Mouse (Mus musculus) ES-CJ7 (cell line): ENCODE data around the gene Lnx1.

Experiments
- DNase-seq: peaks from one replicate; pipeline ENCODE4 v3.0.0; 2011; ENCODE audit warnings: low read depth, low spot score

The Lnx1 gene

GRCm38 (mm10) chr5:74702766-74703165 is at the start of gene Lnx1:
Lnx1 (minus strand) TSS chr5:74702912.
- DNase-seq, result peak; percentile 49

GRCm38 (mm10) chr5:74750501-74750900 is 47.8 kb upstream of the Lnx1 start:
- DNase-seq, result no peak

GRCm38 (mm10) chr5:74747476-74747875 is 44.8 kb upstream of the Lnx1 start:
- no peak for DNase-seq

GRCm38 (mm10) chr5:74740951-74741350 is 38.2 kb upstream of the Lnx1 start:
- no peak for DNase-seq

GRCm38 (mm10) chr5:74739435-74739834 is 36.7 kb upstream of the Lnx1 start:
- no peak for DNase-seq

- peak; percentile 78 for DNase-seq
These were observed 35.6 kb upstream of the Lnx1 start for GRCm38 (mm10) chr5:74738312-74738711.

GRCm38 (mm10) chr5:74733885-74734558 is 31.3 kb upstream of the Lnx1 start:
- no peak for DNase-seq

GRCm38 (mm10) chr5:74732613-74733012 is 29.9 kb upstream of the Lnx1 start:
- no peak for DNase-seq

- no peak for DNase-seq
These were observed 27.9 kb upstream of the Lnx1 start for GRCm38 (mm10) chr5:74730601-74731000.

GRCm38 (mm10) chr5:74729567-74729966 is 26.9 kb upstream of the Lnx1 start:
- no peak for DNase-seq

- no peak for DNase-seq
These were observed 25.5 kb upstream of the Lnx1 start for GRCm38 (mm10) chr5:74728186-74728585.

GRCm38 (mm10) chr5:74727319-74727718 is 24.6 kb upstream of the Lnx1 start:
- no peak for DNase-seq

GRCm38 (mm10) chr5:74725541-74725940 is 22.8 kb upstream of the Lnx1 start:
- DNase-seq, result peak; percentile 60

GRCm38 (mm10) chr5:74721816-74722215 is 19.1 kb upstream of the Lnx1 start:
- DNase-seq, result no peak

- DNase-seq, result no peak
These were observed 17.9 kb upstream of the Lnx1 start for GRCm38 (mm10) chr5:74720661-74721060.

GRCm38 (mm10) chr5:74716165-74716564 is 13.5 kb upstream of the Lnx1 start:
- no peak for DNase-seq

- no peak for DNase-seq
These were observed 10.1 kb upstream of the Lnx1 start for GRCm38 (mm10) chr5:74712811-74713210.

GRCm38 (mm10) chr5:74711988-74712387 is 9.3 kb upstream of the Lnx1 start:
- DNase-seq, result no peak

- no peak for DNase-seq
These were observed 8.3 kb upstream of the Lnx1 start for GRCm38 (mm10) chr5:74711056-74711455.

GRCm38 (mm10) chr5:74710181-74710580 is 7.5 kb upstream of the Lnx1 start:
- no peak for DNase-seq

GRCm38 (mm10) chr5:74704460-74704790 is 1.7 kb upstream of the Lnx1 start:
- DNase-seq, result peak; percentile 95

- DNase-seq, result peak; percentile 15
These were observed 1.2 kb upstream of the Lnx1 start for GRCm38 (mm10) chr5:74703741-74704459.

GRCm38 (mm10) chr5:74700918-74701317 is 1.8 kb downstream of the Lnx1 start:
- no peak for DNase-seq
